ENCODE assay signal across 17 mouse cellular contexts in the genomic region with DNA sequence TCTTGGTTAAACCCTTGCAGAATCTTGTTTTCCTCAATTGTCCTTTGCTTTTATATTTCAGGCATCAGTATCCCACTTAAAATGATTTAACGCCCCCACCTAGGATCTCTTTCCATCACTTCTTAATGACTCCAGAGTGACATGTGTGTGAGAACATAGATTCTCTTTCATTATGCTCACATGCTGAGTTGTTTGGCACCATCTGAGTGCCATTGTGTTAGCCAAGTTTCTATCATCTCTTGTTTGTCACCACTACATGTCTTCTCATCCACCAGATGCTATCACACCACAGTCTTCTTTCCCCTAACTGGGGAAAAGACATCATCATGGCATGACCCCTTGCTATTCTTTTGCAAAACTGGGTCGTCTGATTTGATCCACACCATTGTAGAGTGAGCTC.
"Had no signal": no experiment of that assay in that cellular context is flagged by ENCODE, and none has a peak within 500 bp of the region (broad histone marks: within the 10 kb centered on the region; RNA-seq: fewer than 3 reads in every experiment).

No protein-coding gene starts in this region.

- DNase-seq: kidney, adult 2 months; kidney, postnatal 14 days; layer of hippocampus, postnatal 36 days; lung, adult 2 months; lung, postnatal 36 days; retina, postnatal 1 day; right cerebral cortex, postnatal 4 days; spleen, adult 18-20 months; thymus, adult 18-20 months; thymus, postnatal 14 days had no signal

- H3K27ac ChIP-seq: kidney, embryonic 15.5 days; limb, embryonic 10.5 days; liver, embryonic 15.5 days; midbrain, embryonic 13.5 days; neural tube, embryonic 12.5 days had no signal

- H3K9me3 ChIP-seq: kidney, embryonic 15.5 days; limb, embryonic 10.5 days; liver, embryonic 15.5 days; midbrain, embryonic 13.5 days; neural tube, embryonic 12.5 days had no signal

- ATAC-seq: lung, postnatal 0 days; midbrain, embryonic 13.5 days had no signal

- H3K36me3 ChIP-seq: kidney, embryonic 15.5 days; limb, embryonic 10.5 days; liver, embryonic 15.5 days; midbrain, embryonic 13.5 days; neural tube, embryonic 12.5 days had no signal

- H3K9ac ChIP-seq: kidney, embryonic 15.5 days; liver, embryonic 15.5 days; midbrain, embryonic 13.5 days; neural tube, embryonic 12.5 days had no signal

- H3K27me3 ChIP-seq: kidney, embryonic 15.5 days; liver, embryonic 15.5 days; midbrain, embryonic 13.5 days; neural tube, embryonic 12.5 days had no signal

- H3K4me2 ChIP-seq: kidney, embryonic 15.5 days; liver, embryonic 11.5 days; liver, embryonic 15.5 days; midbrain, embryonic 13.5 days; neural tube, embryonic 12.5 days had no signal

- H3K4me1 ChIP-seq: kidney, embryonic 15.5 days; limb, embryonic 10.5 days; liver, embryonic 15.5 days; midbrain, embryonic 13.5 days; neural tube, embryonic 12.5 days had no signal

- H3K4me3 ChIP-seq: kidney, embryonic 15.5 days; limb, embryonic 10.5 days; liver, embryonic 15.5 days; midbrain, embryonic 13.5 days; neural tube, embryonic 12.5 days had no signal
